Mouse (Mus musculus) heart, embryonic 10.5 days (tissue): ENCODE data around the gene Wfdc17. TPM values are rescaled to one million over a fixed set of nuclear protein-coding genes. Genes with fewer than 3 reads are reported as not detected.

Experiments
- DNase-seq: peaks from one replicate; pipeline ENCODE4 v3.0.0-alpha.2; 2017; ENCODE audit warnings: low spot score
- H3K27ac ChIP-seq: fragments of 300-500 bp; sonication (generic); 2 replicates; pipeline ENCODE4 v1.5.1; 2016; ENCODE audit warnings: mild to moderate bottlenecking
- H3K27me3 ChIP-seq: fragments of 300-500 bp; sonication (generic); 2 replicates; pipeline ENCODE4 v1.6.1; 2016; ENCODE audit warnings: mild to moderate bottlenecking; ENCODE audit not compliant: poor library complexity, insufficient read depth, severe bottlenecking
- H3K36me3 ChIP-seq: fragments of 300-500 bp; sonication (generic); 2 replicates; pipeline ENCODE4 v1.6.1; 2016; ENCODE audit warnings: mild to moderate bottlenecking, moderate library complexity
- H3K4me1 ChIP-seq: fragments of 300-500 bp; sonication (generic); 2 replicates; pipeline ENCODE4 v1.6.1; 2016; ENCODE audit warnings: mild to moderate bottlenecking
- H3K4me3 ChIP-seq: fragments of 300-500 bp; sonication (generic); 2 replicates; pipeline ENCODE4 v1.5.1; 2016; ENCODE audit warnings: mild to moderate bottlenecking, moderate library complexity
- H3K9me3 ChIP-seq: fragments of 300-500 bp; sonication (generic); 2 replicates; pipeline ENCODE4 v1.6.1; 2016; ENCODE audit warnings: mild to moderate bottlenecking, moderate library complexity
- WGBS: fragments of 180-500 bp; shearing (Covaris S2); methylation state at CpG from one replicate; pipeline ENCODE4 v1.1.7; 2016; 5-methylcytosine and 5-hydroxymethylcytosine counted together
- polyA plus RNA-seq: library from polyadenylated mRNA; unstranded; fragments of >200 nt; fragmentation: Nextera tagmentation; extraction: Ambion mirVana; gene quantifications from 2 replicates; pipeline ENCODE4 v1.2.1, GENCODE M21; 2016

The Wfdc17 gene
- polyA plus RNA-seq, 1 experiment from 2014 or later, result not detected

DNA sequence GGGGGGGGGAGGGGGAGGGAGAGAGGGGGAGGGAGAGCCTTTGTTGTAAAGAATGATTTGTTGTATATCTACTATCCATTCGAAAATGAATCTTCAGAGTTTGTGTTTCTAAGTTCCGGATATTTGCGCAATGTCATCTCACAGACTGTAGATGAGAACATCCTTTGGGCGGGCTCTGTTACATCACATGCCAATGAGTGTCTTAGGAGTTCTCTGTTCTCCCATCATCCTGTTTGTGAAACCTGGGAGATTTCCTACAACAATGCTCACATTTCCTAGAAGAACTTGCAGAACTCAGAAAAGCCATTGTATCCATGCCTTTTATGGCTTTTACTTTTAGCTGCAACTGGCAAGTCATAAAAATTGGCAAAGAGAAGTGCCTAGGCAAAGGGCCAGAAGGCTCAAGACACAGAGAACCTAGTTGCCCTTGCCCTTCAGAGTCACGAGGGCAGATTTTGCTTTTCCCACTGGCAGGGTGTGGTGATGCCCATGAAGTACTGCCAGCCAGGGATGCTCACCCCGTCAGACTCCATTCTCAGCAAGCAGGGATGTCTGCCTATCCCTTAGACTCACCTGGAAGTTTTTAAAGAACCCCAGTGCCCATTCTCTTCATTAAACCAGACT is 13.4 kb downstream of the Wfdc17 start:
- DNase-seq, result no peak
- H3K36me3 ChIP-seq, result no peaks in the 10 kb centered on the region
- WGBS, result 79% methylated on average over 6 of the region's 6 CpGs
- no peaks in the 10 kb centered on the region for H3K4me1 ChIP-seq
- no peaks in the 10 kb centered on the region for H3K27me3 ChIP-seq
- no peaks in the 10 kb centered on the region for H3K9me3 ChIP-seq
- no peak overlapping the region for H3K27ac ChIP-seq
- no peak overlapping the region for H3K4me3 ChIP-seq

DNA sequence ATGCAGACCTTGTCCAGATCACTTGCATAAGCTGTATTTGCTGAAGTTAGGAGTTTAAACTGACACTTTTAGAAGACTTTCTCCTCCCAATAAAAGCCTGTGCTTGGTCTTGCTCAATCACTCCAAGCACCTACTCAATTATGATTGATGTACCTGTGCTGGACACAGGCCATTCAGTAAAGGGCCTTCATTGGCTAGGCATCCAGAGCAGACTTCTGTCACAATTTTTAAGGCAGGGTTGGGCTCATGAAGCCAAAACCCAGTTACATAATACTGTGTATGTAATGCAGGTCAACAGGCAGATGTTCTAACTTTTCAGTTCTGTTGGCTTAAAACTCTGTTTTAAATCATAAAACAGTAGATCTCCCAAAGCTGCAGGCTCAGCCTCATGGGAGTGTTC is 17.0 kb downstream of the Wfdc17 start:
- H3K27me3 ChIP-seq, result no peaks in the 10 kb centered on the region
- no peak overlapping the region for H3K4me3 ChIP-seq
- no peaks in the 10 kb centered on the region for H3K36me3 ChIP-seq
- no peak overlapping the region for H3K27ac ChIP-seq
- H3K9me3 ChIP-seq, result no peaks in the 10 kb centered on the region
- H3K4me1 ChIP-seq, result no peaks in the 10 kb centered on the region
- no peak for DNase-seq

DNA sequence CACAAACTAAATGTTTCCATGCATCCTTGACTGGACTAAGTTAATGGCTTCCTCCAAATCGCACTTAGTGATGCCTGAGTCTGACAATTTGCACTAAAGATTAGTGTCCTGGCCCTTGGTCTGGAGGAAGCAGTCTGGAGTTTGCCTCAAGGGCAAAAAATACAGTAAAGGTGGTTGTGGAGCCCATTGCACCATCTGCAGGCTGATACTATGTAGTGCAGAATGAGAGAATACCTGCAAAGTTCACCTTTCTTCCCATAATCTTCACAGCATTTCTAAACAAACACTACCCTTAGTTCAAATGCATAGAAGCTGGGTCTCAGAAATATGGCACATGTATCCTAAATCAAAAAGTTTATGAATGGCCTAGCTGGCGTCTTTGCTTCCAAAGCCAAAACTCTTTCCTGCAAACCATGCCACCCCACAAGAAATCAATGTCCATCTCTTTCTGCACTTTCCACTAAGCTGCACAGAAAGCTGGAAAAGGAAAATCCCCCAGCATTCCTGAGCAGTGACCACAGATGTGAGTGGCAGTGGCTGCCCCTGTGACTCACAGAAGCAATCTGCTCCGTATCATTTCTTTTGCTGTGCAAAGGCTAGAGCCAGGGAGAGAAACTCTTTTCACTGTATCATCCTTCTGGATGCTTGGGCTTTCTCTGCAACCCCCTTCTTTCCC is 25.1 kb downstream of the Wfdc17 start:
- no peaks in the 10 kb centered on the region for H3K4me1 ChIP-seq
- no peaks in the 10 kb centered on the region for H3K9me3 ChIP-seq
- no peak overlapping the region for H3K4me3 ChIP-seq
- no peaks in the 10 kb centered on the region for H3K27me3 ChIP-seq
- WGBS, result 51% methylated on average over 3 of the region's 3 CpGs
- no peaks in the 10 kb centered on the region for H3K36me3 ChIP-seq
- H3K27ac ChIP-seq, result no peak overlapping the region
- DNase-seq, result no peak

DNA sequence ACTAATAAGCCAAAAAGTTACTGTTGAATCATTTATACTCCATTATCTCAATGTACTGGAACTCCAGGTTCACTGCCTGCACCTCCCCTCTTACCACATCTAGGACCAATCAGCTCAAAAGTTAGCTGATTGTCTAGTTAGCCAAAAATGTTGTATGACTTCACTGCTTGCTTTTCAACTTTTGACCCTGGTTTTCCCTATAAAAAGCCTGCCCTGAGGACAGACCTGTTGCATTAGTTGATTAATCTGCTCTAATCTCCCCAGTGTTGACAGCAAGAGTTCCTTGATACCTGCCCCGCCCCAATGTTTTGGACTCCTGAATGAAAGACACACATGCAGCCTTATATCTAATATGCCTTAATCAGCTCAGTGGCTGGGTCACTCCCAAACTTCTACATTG is 27.3 kb downstream of the Wfdc17 start:
- Histone ChIP-seq H3K27ac (no peak overlapping the region), H3K27me3 (no peaks in the 10 kb centered on the region), H3K4me3 (no peak overlapping the region), H3K4me1 (no peaks in the 10 kb centered on the region), H3K36me3 (no peaks in the 10 kb centered on the region), H3K9me3 (no peaks in the 10 kb centered on the region)
- 64% methylated on average over 1 of the region's 1 CpGs for WGBS
- peak; percentile 28 for DNase-seq

DNA sequence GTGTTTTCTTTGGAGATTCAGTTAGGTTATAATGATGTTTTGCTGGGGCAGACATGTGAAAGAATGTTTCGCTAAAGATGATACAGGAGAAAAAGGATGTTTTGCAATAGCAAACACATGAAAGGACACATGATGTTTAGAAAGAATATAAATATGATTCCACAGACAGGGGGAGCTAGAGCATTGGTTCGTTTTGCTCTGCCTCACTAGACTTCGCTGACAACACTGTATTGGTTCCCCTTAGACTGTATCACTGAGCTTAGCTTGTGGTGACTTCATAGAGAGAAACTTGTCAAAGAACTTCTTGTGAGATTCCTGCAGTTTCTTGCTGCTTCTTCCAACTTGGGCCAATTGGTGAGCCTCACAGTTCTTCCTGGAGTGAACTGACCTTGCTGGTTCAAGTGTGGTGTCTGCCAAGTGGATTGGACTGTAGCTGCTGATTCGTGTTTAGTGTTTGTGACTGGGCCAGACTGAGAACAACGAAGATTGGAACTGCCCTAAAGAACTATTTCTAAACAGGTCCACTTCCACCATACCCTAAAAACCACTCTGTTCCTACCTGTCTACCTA is 29.4 kb downstream of the Wfdc17 start:
- Histone ChIP-seq H3K4me1 (no peaks in the 10 kb centered on the region), H3K27me3 (no peaks in the 10 kb centered on the region), H3K36me3 (no peaks in the 10 kb centered on the region), H3K4me3 (no peak overlapping the region), H3K9me3 (no peaks in the 10 kb centered on the region), H3K27ac (no peak overlapping the region)
- no peak for DNase-seq
- WGBS, result 73% methylated on average over 5 of the region's 5 CpGs

DNA sequence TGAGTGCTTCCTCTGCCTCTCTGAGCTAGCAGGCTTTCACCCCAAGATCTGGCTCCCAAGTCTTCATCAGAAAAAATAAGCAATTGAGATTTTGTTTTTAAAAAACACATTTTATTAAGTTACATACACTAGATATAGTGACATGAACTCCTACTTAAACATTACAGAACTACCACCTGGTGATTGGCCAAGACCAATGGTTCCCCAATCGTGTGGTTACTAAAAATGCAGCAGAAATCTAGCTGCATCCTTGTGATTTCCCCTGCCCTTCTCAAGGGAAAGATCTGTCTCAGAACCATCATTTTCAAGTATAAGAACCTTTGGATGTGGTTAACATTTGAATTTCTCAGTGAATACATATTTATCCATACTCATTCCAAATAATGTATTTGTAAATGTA is 30.4 kb downstream of the Wfdc17 start:
- 77% methylated on average over 1 of the region's 1 CpGs for WGBS

DNA sequence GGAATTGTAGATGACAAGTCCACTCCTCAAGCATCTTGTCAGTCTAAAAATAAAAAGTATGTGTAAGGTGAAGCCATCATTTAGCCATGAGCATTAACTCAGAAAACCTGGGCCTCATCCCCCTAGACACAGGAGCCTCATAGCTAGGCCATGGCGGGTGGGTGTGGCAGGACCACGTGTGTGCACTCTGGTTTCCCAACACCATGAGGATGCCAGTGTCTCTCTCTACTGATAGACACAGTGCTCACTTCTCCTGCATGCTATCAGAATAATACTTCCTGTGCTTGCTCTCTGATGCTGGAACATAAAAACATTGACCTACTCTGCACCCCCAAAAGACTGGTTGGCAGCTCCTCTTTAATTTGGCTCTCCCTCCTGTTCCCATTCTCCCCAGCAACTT is 32.1 kb downstream of the Wfdc17 start:
- no peaks in the 10 kb centered on the region for H3K27me3 ChIP-seq
- no peaks in the 10 kb centered on the region for H3K36me3 ChIP-seq
- no peak overlapping the region for H3K27ac ChIP-seq
- no peak overlapping the region for H3K4me3 ChIP-seq
- 50% methylated on average over 2 of the region's 2 CpGs for WGBS
- no peak for DNase-seq
- H3K9me3 ChIP-seq, result no peaks in the 10 kb centered on the region
- H3K4me1 ChIP-seq, result no peaks in the 10 kb centered on the region

More for the DNA sequence above, 30.4 kb downstream of the Wfdc17 start:
- no peaks in the 10 kb centered on the region for H3K36me3 ChIP-seq
- no peak for DNase-seq
- H3K27ac ChIP-seq, result no peak overlapping the region
- no peak overlapping the region for H3K4me3 ChIP-seq
- no peaks in the 10 kb centered on the region for H3K9me3 ChIP-seq
- H3K27me3 ChIP-seq, result no peaks in the 10 kb centered on the region
- H3K4me1 ChIP-seq, result no peaks in the 10 kb centered on the region

DNA sequence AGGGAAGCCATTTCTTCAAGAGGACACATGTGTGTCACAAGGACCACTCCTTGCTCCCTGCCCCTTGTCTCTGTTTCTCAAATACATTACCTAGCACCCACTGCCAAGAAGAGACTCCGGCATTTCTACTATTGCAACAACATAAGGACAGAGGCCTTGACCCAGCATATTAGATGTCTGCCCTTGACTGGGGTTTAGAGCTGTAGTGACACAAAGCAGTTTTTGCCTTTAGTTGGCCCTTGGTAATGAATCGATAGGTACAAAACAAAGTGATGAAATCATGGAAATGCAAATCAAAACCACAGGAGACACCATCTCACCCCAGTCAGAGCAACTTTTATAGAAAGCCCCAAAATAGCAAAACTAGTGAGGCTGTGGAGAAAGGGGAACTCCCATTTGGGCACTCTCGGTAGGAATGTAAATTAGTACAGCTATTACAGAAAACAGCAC is 33.3 kb downstream of the Wfdc17 start:
- DNase-seq, result no peak
- H3K9me3 ChIP-seq, result no peaks in the 10 kb centered on the region
- no peak overlapping the region for H3K4me3 ChIP-seq
- no peaks in the 10 kb centered on the region for H3K27me3 ChIP-seq
- no peaks in the 10 kb centered on the region for H3K36me3 ChIP-seq
- no peaks in the 10 kb centered on the region for H3K4me1 ChIP-seq
- H3K27ac ChIP-seq, result no peak overlapping the region
- 79% methylated on average over 3 of the region's 3 CpGs for WGBS

DNA sequence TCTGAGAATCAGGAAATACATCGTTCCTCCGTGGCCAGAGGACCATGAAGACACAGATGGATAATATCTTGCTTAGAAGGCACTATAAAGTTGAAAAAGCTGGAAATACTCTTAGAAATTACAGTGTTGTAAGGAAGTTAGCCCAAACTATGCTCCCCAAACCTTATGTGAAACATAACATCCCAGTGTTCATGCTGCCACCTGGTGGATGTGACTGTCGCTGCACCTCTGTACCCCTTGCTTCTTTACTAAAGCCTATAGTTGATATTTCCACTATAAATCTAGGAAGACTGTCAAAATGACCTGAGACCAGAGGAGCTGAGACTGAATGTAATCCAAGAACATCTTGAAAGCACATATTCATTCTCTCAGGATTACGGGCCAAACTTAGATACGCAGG is 35.5 kb downstream of the Wfdc17 start:
- H3K27me3 ChIP-seq, result peaks cover 13% of the 10 kb centered on the region; the same call in 1 of the 2 replicates
- no peaks in the 10 kb centered on the region for H3K4me1 ChIP-seq
- H3K9me3 ChIP-seq, result no peaks in the 10 kb centered on the region
- peak; percentile 80 for DNase-seq
- no peak overlapping the region for H3K4me3 ChIP-seq
- WGBS, result 21% methylated on average over 5 of the region's 5 CpGs
- no peaks in the 10 kb centered on the region for H3K36me3 ChIP-seq
- no peak overlapping the region for H3K27ac ChIP-seq

DNA sequence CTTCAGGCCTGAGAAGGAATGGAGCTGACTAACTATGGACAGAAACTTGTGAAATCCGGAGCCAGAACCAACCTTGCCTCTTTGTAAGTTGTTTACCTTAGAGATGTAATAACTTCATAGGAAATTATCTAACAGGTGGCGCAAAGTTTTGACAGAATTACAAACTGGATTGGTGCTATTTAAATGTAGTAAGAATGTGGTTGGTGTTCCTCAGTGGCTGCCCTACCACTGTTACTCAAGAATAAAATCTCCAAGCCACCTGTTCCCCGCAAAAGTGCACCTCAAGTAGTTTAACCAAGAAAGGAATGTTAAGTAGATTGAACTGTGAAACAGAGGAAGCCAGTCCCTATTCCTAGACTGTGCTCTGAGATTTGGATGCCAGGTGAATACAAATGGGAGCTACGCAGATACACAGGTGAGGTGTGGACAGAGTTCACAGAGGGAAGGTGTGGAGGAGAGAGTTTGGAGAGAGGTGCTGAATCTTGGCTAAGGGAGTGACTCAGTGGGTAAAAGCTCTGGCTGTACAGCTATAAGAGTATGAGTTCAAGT is 36.7 kb downstream of the Wfdc17 start:
- 65% methylated on average over 4 of the region's 4 CpGs for WGBS
- H3K9me3 ChIP-seq, result no peaks in the 10 kb centered on the region
- no peaks in the 10 kb centered on the region for H3K36me3 ChIP-seq
- H3K27ac ChIP-seq, result no peak overlapping the region
- no peak for DNase-seq
- no peak overlapping the region for H3K4me3 ChIP-seq
- H3K4me1 ChIP-seq, result no peaks in the 10 kb centered on the region
- peaks cover 16% of the 10 kb centered on the region; the same call in 1 of the 2 replicates for H3K27me3 ChIP-seq

DNA sequence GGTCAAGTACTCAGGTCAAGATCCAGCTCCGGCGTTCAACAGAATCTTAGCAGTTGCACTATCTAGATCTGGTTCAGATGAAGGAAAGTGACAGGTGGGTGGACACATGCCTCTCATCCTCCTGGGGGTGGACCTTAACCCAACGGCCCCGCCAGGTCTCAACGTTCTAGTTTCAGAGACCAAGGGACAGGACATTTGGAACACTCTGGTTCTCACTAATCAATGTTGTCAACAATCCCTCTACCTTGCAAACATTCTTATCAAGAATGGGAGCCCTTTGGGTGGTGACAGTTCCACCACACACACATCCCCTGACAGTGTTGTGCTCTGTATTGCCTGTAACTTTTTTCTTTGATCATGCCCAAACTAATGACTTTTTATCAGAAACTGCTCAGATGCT is 38.0 kb downstream of the Wfdc17 start:
- H3K27me3 ChIP-seq, result peaks cover 21% of the 10 kb centered on the region
- no peaks in the 10 kb centered on the region for H3K4me1 ChIP-seq
- no peaks in the 10 kb centered on the region for H3K36me3 ChIP-seq
- no peaks in the 10 kb centered on the region for H3K9me3 ChIP-seq
- DNase-seq, result no peak
- 56% methylated on average over 5 of the region's 5 CpGs for WGBS
- no peak overlapping the region for H3K27ac ChIP-seq
- no peak overlapping the region for H3K4me3 ChIP-seq

DNA sequence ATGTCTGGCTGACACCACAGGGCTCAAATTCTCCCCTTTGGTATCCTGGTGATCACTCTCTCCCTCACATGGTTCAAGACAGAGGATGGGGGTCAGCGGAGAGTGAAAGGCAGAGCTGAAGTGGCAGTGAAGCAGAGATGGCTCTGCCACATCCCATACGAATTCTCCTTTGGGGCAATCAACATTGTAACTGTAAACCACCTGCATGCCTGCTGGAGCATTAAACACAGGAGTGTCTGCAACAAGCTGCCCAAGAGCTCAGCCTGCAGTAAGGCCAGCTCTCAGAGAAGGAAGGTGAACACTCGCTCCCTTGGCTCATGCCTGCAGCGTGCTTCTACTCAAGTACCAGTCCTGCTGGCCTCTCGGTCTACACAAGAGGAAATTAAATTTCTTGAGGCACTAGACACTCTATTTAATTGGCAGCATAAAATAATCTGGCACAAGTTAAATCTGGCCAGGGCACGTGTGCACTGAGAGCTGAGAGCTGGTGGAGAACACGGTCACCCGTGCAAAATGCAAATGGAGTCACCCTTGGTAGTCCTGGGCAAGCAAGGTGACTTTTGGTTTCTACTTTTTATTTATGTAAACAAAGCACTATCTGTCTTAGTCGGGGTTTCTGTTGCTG is 39.1 kb downstream of the Wfdc17 start:
- 71% methylated on average over 9 of the region's 9 CpGs for WGBS
- H3K9me3 ChIP-seq, result no peaks in the 10 kb centered on the region
- H3K27me3 ChIP-seq, result peaks cover 30% of the 10 kb centered on the region
- H3K36me3 ChIP-seq, result no peaks in the 10 kb centered on the region
- no peak overlapping the region for H3K27ac ChIP-seq
- H3K4me3 ChIP-seq, result no peak overlapping the region
- H3K4me1 ChIP-seq, result no peaks in the 10 kb centered on the region
- no peak for DNase-seq

DNA sequence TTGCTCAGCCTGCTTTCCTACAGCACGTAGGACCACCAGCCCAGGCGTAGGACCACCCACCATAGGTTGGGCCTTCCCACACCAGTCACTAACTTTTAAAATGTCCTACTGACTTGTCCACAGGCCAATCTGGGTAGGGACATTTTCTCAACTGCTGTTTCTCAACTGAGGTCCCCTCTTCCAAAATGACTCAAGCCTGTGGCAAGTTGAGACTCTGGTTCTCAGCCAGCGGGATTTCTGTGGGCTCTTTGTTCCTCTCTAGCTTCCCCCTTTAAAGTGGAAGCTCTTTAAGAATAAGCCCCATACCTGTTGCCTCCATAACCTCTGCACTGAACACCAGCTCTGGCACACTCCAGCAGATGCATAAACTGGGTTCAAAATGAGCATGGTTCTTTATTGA is 39.7 kb downstream of the Wfdc17 start:
- Histone ChIP-seq H3K27ac (no peak overlapping the region), H3K36me3 (no peaks in the 10 kb centered on the region), H3K9me3 (no peaks in the 10 kb centered on the region), H3K27me3 (peaks cover 36% of the 10 kb centered on the region), H3K4me1 (no peaks in the 10 kb centered on the region), H3K4me3 (no peak overlapping the region)
- 79% methylated on average over 3 of the region's 3 CpGs for WGBS
- no peak for DNase-seq
